Mouse (Mus musculus): ENCODE results near the gene Slfn14. TPM values are rescaled to one million over a fixed set of nuclear protein-coding genes. Genes with fewer than 3 reads are reported as not detected.
"Not testable (repeated sequence)": the region's sequence is repeated elsewhere in the genome, so short reads cannot be mapped to it uniquely, and the experiment has no call there.

Gene Slfn14
- polyA plus RNA-seq, 1 experiment from 2014 or later = 3.9 TPM

DNA sequence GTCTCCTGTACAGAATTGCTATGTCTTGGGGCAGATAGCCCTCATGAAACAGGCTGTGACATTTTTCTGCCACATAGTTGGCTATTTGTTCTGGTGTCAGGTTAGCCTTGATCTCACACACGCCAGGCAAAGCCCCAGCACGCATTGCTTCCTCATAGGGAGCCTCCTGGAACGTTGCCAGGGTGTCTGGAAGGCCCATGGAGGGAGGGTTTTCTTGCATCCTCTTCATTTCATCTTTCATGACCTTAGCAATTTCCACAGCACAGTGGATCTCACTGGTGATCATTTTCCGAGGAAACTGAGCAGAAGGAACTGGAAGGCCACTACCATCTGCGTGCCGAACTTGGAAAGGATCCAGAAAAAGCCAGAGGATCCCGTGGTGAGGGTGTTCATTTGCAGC, 10.3 kb downstream of the Slfn14 start:
- peaks cover 6% of the 10 kb centered on the region; the same call in 1 of the 2 replicates for H3K27me3 ChIP-seq (ENCODE audit: control insufficient read depth, insufficient read depth, low read length)
- H3K36me3 ChIP-seq (ENCODE audit: control insufficient read depth, insufficient read depth, low read length) = no peaks in the 10 kb centered on the region
- no peak overlapping the region for H3K4me2 ChIP-seq
- ATAC-seq (replicated peaks; ENCODE audit: insufficient number of reproducible peaks, low FRiP score, low TSS enrichment) = no peak
- no peaks in the 10 kb centered on the region for H3K4me1 ChIP-seq (ENCODE audit: control insufficient read depth, insufficient read depth, low read length)
- H3K27ac ChIP-seq (ENCODE audit: low read depth, low read length) = no peak overlapping the region
- H3K9ac ChIP-seq (ENCODE audit: low read depth, low read length) = no peak overlapping the region
- no peaks in the 10 kb centered on the region for H3K9me3 ChIP-seq (replicated peaks; ENCODE audit: control insufficient read depth, low read length)
- WGBS (ENCODE audit: insufficient replicate concordance) = 66% methylated on average over 7 of the region's 7 CpGs
- H3K4me3 ChIP-seq (ENCODE audit: low read depth, low read length) = no peak overlapping the region

DNA sequence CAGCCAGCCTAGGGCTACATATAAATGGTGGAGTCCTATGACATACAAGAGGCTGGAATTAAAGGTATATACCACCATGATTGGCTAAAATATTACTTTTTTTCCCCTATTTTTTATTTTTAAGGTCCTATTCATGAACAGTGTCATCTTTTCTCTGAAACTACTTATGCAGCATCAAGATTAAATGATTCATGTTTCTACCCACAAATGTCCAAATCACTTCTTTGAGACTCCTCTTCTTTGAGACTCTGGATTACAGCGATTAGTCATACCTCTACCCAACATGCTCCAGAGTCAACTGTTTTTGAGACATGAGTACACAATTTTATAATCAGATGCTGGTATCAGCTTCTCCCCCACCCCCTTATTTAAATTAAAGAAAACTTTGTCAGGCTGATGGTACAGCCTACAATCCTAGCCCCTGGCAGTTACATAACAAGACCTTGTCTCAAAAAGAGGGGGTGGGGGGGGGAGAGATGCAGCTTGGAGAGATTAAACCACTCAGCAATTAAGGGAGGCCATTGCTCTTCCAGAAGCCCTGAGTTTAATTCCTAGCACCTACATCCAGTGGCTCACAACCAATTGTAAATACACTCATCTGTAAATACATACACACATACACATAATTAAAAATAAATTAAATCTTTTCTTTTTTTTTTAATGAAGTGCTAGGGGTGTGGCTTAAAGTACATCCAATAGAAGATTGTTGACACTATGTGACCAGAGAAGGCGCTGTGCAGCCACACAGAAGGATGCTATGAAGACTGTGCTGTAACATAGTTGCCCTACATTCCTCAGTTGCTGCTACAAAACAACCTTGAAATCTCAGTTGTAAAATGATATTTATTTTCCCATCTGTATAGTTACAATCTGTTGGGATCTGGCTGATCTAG, 14.3 kb downstream of the Slfn14 start:
- no peak overlapping the region for H3K4me3 ChIP-seq (ENCODE audit: low read depth, low read length)
- 26% methylated on average over 2 of the region's 2 CpGs for WGBS (ENCODE audit: insufficient replicate concordance)
- H3K36me3 ChIP-seq (ENCODE audit: control insufficient read depth, insufficient read depth, low read length) = no peaks in the 10 kb centered on the region
- no peak overlapping the region for H3K9ac ChIP-seq (ENCODE audit: low read depth, low read length)
- H3K27ac ChIP-seq (ENCODE audit: low read depth, low read length) = no peak overlapping the region
- H3K9me3 ChIP-seq (replicated peaks; ENCODE audit: control insufficient read depth, low read length) = no peaks in the 10 kb centered on the region
- peak overlapping the region; percentile 14; the same call in 1 of the 2 replicates for H3K4me2 ChIP-seq
- H3K4me1 ChIP-seq (ENCODE audit: control insufficient read depth, insufficient read depth, low read length) = no peaks in the 10 kb centered on the region
- no peak for ATAC-seq (replicated peaks; ENCODE audit: insufficient number of reproducible peaks, low FRiP score, low TSS enrichment)
- peaks cover 6% of the 10 kb centered on the region; the same call in 1 of the 2 replicates for H3K27me3 ChIP-seq (ENCODE audit: control insufficient read depth, insufficient read depth, low read length)

DNA sequence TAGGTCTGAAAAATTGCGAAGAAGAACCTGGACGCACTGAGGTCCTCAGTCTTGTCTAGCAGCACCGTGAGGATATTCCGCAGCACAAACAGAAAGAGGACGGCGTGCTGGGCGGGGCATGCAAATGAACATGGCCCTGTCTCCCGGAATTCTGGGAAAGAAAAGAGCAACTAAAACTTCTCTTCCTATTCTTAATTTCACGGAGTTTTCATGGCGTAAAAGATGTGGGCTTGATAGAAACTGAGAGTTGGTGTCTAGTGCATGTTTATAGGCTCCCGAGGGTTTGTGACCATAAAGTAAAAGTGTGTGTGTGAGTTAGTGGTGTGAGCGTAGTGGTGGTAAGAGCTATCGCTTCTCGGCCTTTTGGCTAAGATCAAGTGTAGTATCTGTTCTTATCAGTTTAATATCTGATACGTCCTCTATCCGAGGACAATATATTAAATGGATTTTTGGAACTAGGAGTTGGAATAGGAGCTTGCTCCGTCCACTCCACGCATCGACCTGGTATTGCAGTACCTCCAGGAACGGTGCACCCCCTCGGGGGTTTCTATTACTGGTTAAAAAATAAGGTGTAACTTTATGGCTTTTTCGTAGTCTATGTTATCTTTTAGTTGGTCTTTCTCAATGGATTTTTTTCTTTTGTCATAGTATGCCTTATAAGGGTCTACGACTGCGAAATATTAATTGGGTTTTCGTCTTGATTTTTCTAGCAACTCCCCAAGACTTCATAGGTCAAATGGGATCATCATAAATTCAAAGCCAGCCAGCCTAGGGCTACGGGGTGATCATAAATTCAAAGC, 15.2 kb downstream of the Slfn14 start:
- H3K36me3 ChIP-seq (ENCODE audit: control insufficient read depth, insufficient read depth, low read length) = no peaks in the 10 kb centered on the region
- ATAC-seq (replicated peaks; ENCODE audit: insufficient number of reproducible peaks, low FRiP score, low TSS enrichment) = peak; percentile 83
- peak overlapping the region; percentile 76 for H3K27ac ChIP-seq (ENCODE audit: low read depth, low read length)
- no peaks in the 10 kb centered on the region for H3K4me1 ChIP-seq (ENCODE audit: control insufficient read depth, insufficient read depth, low read length)
- no peaks in the 10 kb centered on the region for H3K9me3 ChIP-seq (replicated peaks; ENCODE audit: control insufficient read depth, low read length)
- peaks cover 4% of the 10 kb centered on the region; the same call in 1 of the 2 replicates for H3K27me3 ChIP-seq (ENCODE audit: control insufficient read depth, insufficient read depth, low read length)
- peak overlapping the region; percentile 84 for H3K9ac ChIP-seq (ENCODE audit: low read depth, low read length)
- H3K4me3 ChIP-seq (ENCODE audit: low read depth, low read length) = peak overlapping the region; percentile 61
- H3K4me2 ChIP-seq = peak overlapping the region; percentile 61
- WGBS (ENCODE audit: insufficient replicate concordance) = under 1% methylated on average over 26 of the region's 26 CpGs

DNA sequence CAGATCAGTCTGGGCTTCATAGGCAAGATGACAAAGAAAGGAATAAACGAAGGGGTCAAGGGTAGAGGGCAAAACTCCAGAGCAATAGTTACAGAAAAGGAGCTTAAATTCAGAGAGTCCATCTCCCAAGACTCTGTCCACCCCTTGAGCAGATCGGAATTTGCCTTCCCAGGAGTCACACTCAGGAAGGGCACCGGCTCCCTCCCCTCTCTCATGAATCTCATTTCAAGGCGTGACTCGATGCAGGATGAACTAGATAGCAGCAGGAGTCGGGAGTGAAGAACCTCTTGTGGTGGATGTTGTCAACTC, 15.7 kb downstream of the Slfn14 start:
- no peaks in the 10 kb centered on the region for H3K9me3 ChIP-seq (replicated peaks; ENCODE audit: control insufficient read depth, low read length)
- H3K4me1 ChIP-seq (ENCODE audit: control insufficient read depth, insufficient read depth, low read length) = no peaks in the 10 kb centered on the region
- H3K36me3 ChIP-seq (ENCODE audit: control insufficient read depth, insufficient read depth, low read length) = no peaks in the 10 kb centered on the region
- H3K4me2 ChIP-seq = peak overlapping the region; percentile 61
- 0 out of 2 replicates have a peak, but pooled peaks have one; percentile 28 for ATAC-seq (replicated peaks; ENCODE audit: insufficient number of reproducible peaks, low FRiP score, low TSS enrichment)
- H3K27me3 ChIP-seq (ENCODE audit: control insufficient read depth, insufficient read depth, low read length) = peaks cover 4% of the 10 kb centered on the region; the same call in 1 of the 2 replicates
- WGBS (ENCODE audit: insufficient replicate concordance) = 2% methylated on average over 6 of the region's 6 CpGs
- H3K4me3 ChIP-seq (ENCODE audit: low read depth, low read length) = peak overlapping the region; percentile 61
- peak overlapping the region; percentile 84 for H3K9ac ChIP-seq (ENCODE audit: low read depth, low read length)
- peak overlapping the region; percentile 76; the same call in 1 of the 2 replicates for H3K27ac ChIP-seq (ENCODE audit: low read depth, low read length)

DNA sequence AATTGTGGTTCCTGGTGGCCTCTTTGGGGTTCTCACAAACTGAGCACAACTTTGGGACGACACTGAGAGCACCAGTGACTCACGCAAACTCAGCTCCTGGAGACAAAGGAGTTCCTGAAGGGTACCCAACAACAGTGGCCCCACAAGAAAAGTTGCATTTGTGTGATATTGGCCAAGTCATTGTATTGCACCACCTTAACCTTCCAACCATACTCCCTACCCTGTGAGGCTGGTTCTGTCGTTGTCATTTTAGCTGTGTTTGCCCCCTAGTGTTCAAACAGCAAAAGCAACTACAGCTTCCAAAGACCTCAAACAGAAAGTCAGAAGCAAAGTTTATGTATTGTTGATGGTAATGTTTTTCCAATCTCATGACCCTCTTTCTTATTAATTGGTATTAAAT, 23.4 kb downstream of the Slfn14 start:
- Histone ChIP-seq H3K4me1 (ENCODE audit: control insufficient read depth, insufficient read depth, low read length) (no peaks in the 10 kb centered on the region), H3K27ac (ENCODE audit: low read depth, low read length) (no peak overlapping the region), H3K9ac (ENCODE audit: low read depth, low read length) (no peak overlapping the region), H3K9me3 (replicated peaks; ENCODE audit: control insufficient read depth, low read length) (no peaks in the 10 kb centered on the region), H3K4me3 (ENCODE audit: low read depth, low read length) (no peak overlapping the region), H3K27me3 (ENCODE audit: control insufficient read depth, insufficient read depth, low read length) (no peaks in the 10 kb centered on the region), H3K36me3 (ENCODE audit: control insufficient read depth, insufficient read depth, low read length) (no peaks in the 10 kb centered on the region), H3K4me2 (no peak overlapping the region)
- no peak for ATAC-seq (replicated peaks; ENCODE audit: insufficient number of reproducible peaks, low FRiP score, low TSS enrichment)
- 51% methylated on average over 3 of the region's 3 CpGs for WGBS (ENCODE audit: insufficient replicate concordance)

DNA sequence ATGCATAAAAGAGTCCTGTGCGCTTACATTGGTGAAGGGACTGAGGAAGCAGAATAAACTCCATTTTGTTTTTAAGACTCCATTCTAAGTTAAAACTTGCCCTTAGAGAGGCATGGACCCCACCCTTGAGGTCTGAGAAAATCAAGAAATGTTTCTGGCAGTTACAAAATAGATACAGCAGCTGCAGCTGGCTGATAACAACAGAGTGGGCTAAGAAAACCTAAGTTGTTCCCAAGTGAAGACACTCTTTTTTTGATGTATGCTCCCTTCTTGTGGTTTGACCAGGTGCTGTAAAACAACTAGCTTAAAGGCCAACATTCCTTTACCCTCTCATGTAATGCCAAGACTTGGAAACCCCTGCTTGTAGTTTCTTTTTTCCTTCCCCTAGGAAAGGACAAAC, 23.9 kb downstream of the Slfn14 start:
- Histone ChIP-seq H3K36me3 (ENCODE audit: control insufficient read depth, insufficient read depth, low read length) (no peaks in the 10 kb centered on the region), H3K4me3 (ENCODE audit: low read depth, low read length) (no peak overlapping the region), H3K4me1 (ENCODE audit: control insufficient read depth, insufficient read depth, low read length) (no peaks in the 10 kb centered on the region), H3K27me3 (ENCODE audit: control insufficient read depth, insufficient read depth, low read length) (no peaks in the 10 kb centered on the region), H3K9ac (ENCODE audit: low read depth, low read length) (no peak overlapping the region), H3K27ac (ENCODE audit: low read depth, low read length) (no peak overlapping the region), H3K9me3 (replicated peaks; ENCODE audit: control insufficient read depth, low read length) (no peaks in the 10 kb centered on the region), H3K4me2 (no peak overlapping the region)
- ATAC-seq (replicated peaks; ENCODE audit: insufficient number of reproducible peaks, low FRiP score, low TSS enrichment) = no peak
- WGBS (ENCODE audit: insufficient replicate concordance) = 90% methylated on average over 1 of the region's 1 CpGs

DNA sequence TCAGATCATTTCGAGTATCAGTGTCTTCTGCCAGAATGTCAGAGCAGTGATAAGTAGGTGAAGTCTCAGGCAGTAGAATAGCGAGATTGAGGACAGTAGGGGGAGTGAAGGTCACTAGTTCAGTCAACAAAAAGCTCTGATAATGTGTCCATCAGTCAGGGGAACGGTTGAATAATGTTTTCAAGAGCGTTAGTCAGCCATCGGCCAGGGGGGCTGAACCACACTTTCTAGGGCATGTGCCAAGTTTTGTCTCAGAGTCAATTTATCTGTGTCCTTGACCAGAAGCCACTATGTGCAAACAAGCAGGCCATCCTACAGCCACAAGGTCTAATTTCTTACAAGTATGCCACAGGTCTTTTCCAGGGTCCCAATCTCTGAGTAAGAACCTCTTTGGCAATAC, 29.3 kb downstream of the Slfn14 start:
- H3K27me3 ChIP-seq (ENCODE audit: control insufficient read depth, insufficient read depth, low read length) = not testable (repeated sequence)

DNA sequence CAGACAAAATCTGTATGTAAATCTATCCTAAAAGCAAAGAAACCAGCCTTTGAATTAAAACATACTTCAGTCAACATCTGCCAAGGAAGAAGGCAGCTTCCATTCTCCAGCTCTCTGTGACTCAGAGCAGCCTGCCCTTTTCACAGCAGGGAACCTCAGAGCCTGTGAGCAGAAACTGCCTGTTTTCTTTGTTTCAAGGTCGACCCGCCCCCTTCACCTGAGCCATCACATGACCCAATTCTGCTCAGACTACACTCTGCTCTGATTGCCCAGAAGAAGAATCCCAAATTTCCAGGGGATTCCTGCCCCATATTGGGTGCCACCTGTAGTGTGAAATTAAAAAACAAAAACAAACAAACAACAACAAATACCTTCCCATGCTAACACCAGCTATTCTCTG, 46.7 kb downstream of the Slfn14 start:
- 8% methylated on average over 2 of the region's 2 CpGs for WGBS (ENCODE audit: insufficient replicate concordance)
- no peaks in the 10 kb centered on the region for H3K4me1 ChIP-seq (ENCODE audit: control insufficient read depth, insufficient read depth, low read length)
- H3K4me3 ChIP-seq (ENCODE audit: low read depth, low read length) = no peak overlapping the region
- H3K27me3 ChIP-seq (ENCODE audit: control insufficient read depth, insufficient read depth, low read length) = no peaks in the 10 kb centered on the region
- ATAC-seq (replicated peaks; ENCODE audit: insufficient number of reproducible peaks, low FRiP score, low TSS enrichment) = no peak
- no peak overlapping the region for H3K27ac ChIP-seq (ENCODE audit: low read depth, low read length)
- H3K36me3 ChIP-seq (ENCODE audit: control insufficient read depth, insufficient read depth, low read length) = no peaks in the 10 kb centered on the region
- H3K9me3 ChIP-seq (replicated peaks; ENCODE audit: control insufficient read depth, low read length) = no peaks in the 10 kb centered on the region
- H3K9ac ChIP-seq (ENCODE audit: low read depth, low read length) = no peak overlapping the region
- no peak overlapping the region for H3K4me2 ChIP-seq

More for the DNA sequence above, 29.3 kb downstream of the Slfn14 start:
- H3K36me3 ChIP-seq (ENCODE audit: control insufficient read depth, insufficient read depth, low read length); H3K27ac ChIP-seq (ENCODE audit: low read depth, low read length); H3K9me3 ChIP-seq (replicated peaks; ENCODE audit: control insufficient read depth, low read length); ATAC-seq (replicated peaks; ENCODE audit: insufficient number of reproducible peaks, low FRiP score, low TSS enrichment); H3K4me1 ChIP-seq (ENCODE audit: control insufficient read depth, insufficient read depth, low read length); H3K4me2 ChIP-seq; H3K4me3 ChIP-seq (ENCODE audit: low read depth, low read length); H3K9ac ChIP-seq (ENCODE audit: low read depth, low read length): not testable (repeated sequence)
- 44% methylated on average over 5 of the region's 5 CpGs for WGBS (ENCODE audit: insufficient replicate concordance)

All from heart, embryonic 11.5 days (tissue).